Mouse (Mus musculus) heart, embryonic 16.5 days (tissue): Measurements from ENCODE around the gene C1qtnf3. TPM values are rescaled to one million over a fixed set of nuclear protein-coding genes. Genes with fewer than 3 reads are reported as not detected.

ENCODE experiments used
- ATAC-seq: fragments of 200-750 bp; cut with Nextera tagmentation; replicated peaks from 2 replicates; pipeline ENCODE4 v1.8.0; 2017; ENCODE audit warnings: moderate number of reproducible peaks; ENCODE audit not compliant: insufficient read depth, low FRiP score; ENCODE audit errors: extremely low read depth
- H3K27ac ChIP-seq: fragments of 300-500 bp; sonication (generic); 2 replicates; pipeline ENCODE4 v1.5.1; 2014; ENCODE audit warnings: mild to moderate bottlenecking, low read length, control low read depth, moderate library complexity
- H3K27me3 ChIP-seq: fragments of 300-500 bp; sonication (generic); 2 replicates; pipeline ENCODE4 v1.6.1; 2014; ENCODE audit warnings: low read length, mixed read lengths; ENCODE audit not compliant: control insufficient read depth, insufficient read depth
- H3K36me3 ChIP-seq: fragments of 300-500 bp; sonication (generic); 2 replicates; pipeline ENCODE4 v1.6.1; 2014; ENCODE audit not compliant: control insufficient read depth, insufficient read depth
- H3K4me1 ChIP-seq: fragments of 300-500 bp; sonication (generic); 2 replicates; pipeline ENCODE4 v1.6.1; 2014; ENCODE audit warnings: low read length, mixed read lengths; ENCODE audit not compliant: control insufficient read depth, insufficient read depth
- H3K4me2 ChIP-seq: fragments of 300-500 bp; sonication (generic); 2 replicates; pipeline ENCODE4 v1.6.1; 2014; ENCODE audit warnings: low read depth, mild to moderate bottlenecking, control low read depth, low read length
- H3K4me3 ChIP-seq: fragments of 300-500 bp; sonication (generic); 2 replicates; pipeline ENCODE4 v1.5.1; 2014; ENCODE audit warnings: mild to moderate bottlenecking, control low read depth, low read length
- H3K9ac ChIP-seq: fragments of 300-500 bp; sonication (generic); 2 replicates; pipeline ENCODE4 v1.6.1; 2014; ENCODE audit warnings: low read length, control low read depth
- H3K9me3 ChIP-seq: fragments of 300-500 bp; sonication (generic); replicated peaks from 2 replicates; pipeline ENCODE4 v1.6.1; 2016; ENCODE audit warnings: low read length; ENCODE audit not compliant: control insufficient read depth
- WGBS: fragments of 180-500 bp; shearing (Covaris S2); extraction: QIAGEN DNeasy Blood & Tissue Kit; methylation state at CpG from one replicate; pipeline ENCODE4 v1.1.7; 2014; 5-methylcytosine and 5-hydroxymethylcytosine counted together
- polyA plus RNA-seq: library from polyadenylated mRNA; unstranded; fragments of >200 nt; fragmentation: Nextera tagmentation; extraction: Ambion mirVana; gene quantifications from 2 replicates; pipeline ENCODE4 v1.2.1, GENCODE M21; 2015

Gene C1qtnf3
- polyA plus RNA-seq, 1 experiment from 2014 or later, result 3.2 TPM

- H3K36me3 ChIP-seq, result no peaks in the 10 kb centered on the region
- H3K4me3 ChIP-seq, result no peak overlapping the region
- H3K9ac ChIP-seq, result no peak overlapping the region
- H3K9me3 ChIP-seq, result no peaks in the 10 kb centered on the region
- H3K27me3 ChIP-seq, result peaks cover 3% of the 10 kb centered on the region; the same call in 1 of the 2 replicates
- H3K4me2 ChIP-seq, result no peak overlapping the region
- H3K27ac ChIP-seq, result no peak overlapping the region
- ATAC-seq, result no peak
- 59% methylated on average over 4 of the region's 4 CpGs for WGBS
- H3K4me1 ChIP-seq, result no peaks in the 10 kb centered on the region
Measured at GRCm38 (mm10) chr15:10923076-10923995, 28.8 kb upstream of the C1qtnf3 start.

- H3K4me1 ChIP-seq, result no peaks in the 10 kb centered on the region
- no peak overlapping the region for H3K4me2 ChIP-seq
- H3K9me3 ChIP-seq, result no peaks in the 10 kb centered on the region
- ATAC-seq, result no peak
- no peaks in the 10 kb centered on the region for H3K36me3 ChIP-seq
- H3K27me3 ChIP-seq, result no peaks in the 10 kb centered on the region
- no peak overlapping the region for H3K4me3 ChIP-seq
- no peak overlapping the region for H3K9ac ChIP-seq
- no peak overlapping the region for H3K27ac ChIP-seq
- 55% methylated on average over 8 of the region's 8 CpGs for WGBS
Measured at GRCm38 (mm10) chr15:10927325-10927724, 24.8 kb upstream of the C1qtnf3 start.

GRCm38 (mm10) chr15:10928633-10929270, 23.4 kb upstream of the C1qtnf3 start:
- ATAC-seq, result no peak
- H3K4me1 ChIP-seq, result no peaks in the 10 kb centered on the region
- no peak overlapping the region for H3K4me3 ChIP-seq
- no peaks in the 10 kb centered on the region for H3K36me3 ChIP-seq
- 89% methylated on average over 5 of the region's 5 CpGs for WGBS
- no peak overlapping the region for H3K4me2 ChIP-seq
- no peaks in the 10 kb centered on the region for H3K9me3 ChIP-seq
- H3K9ac ChIP-seq, result no peak overlapping the region
- no peak overlapping the region for H3K27ac ChIP-seq
- H3K27me3 ChIP-seq, result no peaks in the 10 kb centered on the region

- Histone ChIP-seq H3K9me3 (no peaks in the 10 kb centered on the region), H3K4me3 (no peak overlapping the region), H3K4me2 (no peak overlapping the region), H3K27me3 (no peaks in the 10 kb centered on the region), H3K27ac (no peak overlapping the region), H3K36me3 (no peaks in the 10 kb centered on the region), H3K9ac (no peak overlapping the region), H3K4me1 (no peaks in the 10 kb centered on the region)
- no peak for ATAC-seq
- WGBS, result 50% methylated on average over 1 of the region's 1 CpGs
Measured at GRCm38 (mm10) chr15:10933930-10934329, 18.2 kb upstream of the C1qtnf3 start.

- WGBS, result 68% methylated on average over 15 of the region's 15 CpGs
- no peak for ATAC-seq
Measured at GRCm38 (mm10) chr15:10940148-10941108, 11.7 kb upstream of the C1qtnf3 start.

GRCm38 (mm10) chr15:10941901-10942300, 10.2 kb upstream of the C1qtnf3 start:
- Histone ChIP-seq H3K4me1 (no peaks in the 10 kb centered on the region), H3K9ac (no peak overlapping the region), H3K4me2 (no peak overlapping the region), H3K27ac (no peak overlapping the region), H3K9me3 (no peaks in the 10 kb centered on the region), H3K36me3 (no peaks in the 10 kb centered on the region), H3K27me3 (no peaks in the 10 kb centered on the region), H3K4me3 (no peak overlapping the region)
- ATAC-seq, result no peak
- 73% methylated on average over 6 of the region's 6 CpGs for WGBS

More at GRCm38 (mm10) chr15:10940148-10941108, 11.7 kb upstream of the C1qtnf3 start:
- no peak overlapping the region for H3K4me3 ChIP-seq
- H3K27ac ChIP-seq, result no peak overlapping the region
- H3K4me2 ChIP-seq, result no peak overlapping the region
- H3K9ac ChIP-seq, result no peak overlapping the region
- H3K9me3 ChIP-seq, result no peaks in the 10 kb centered on the region
- H3K27me3 ChIP-seq, result no peaks in the 10 kb centered on the region
- no peaks in the 10 kb centered on the region for H3K36me3 ChIP-seq
- no peaks in the 10 kb centered on the region for H3K4me1 ChIP-seq

- Histone ChIP-seq H3K4me3 (no peak overlapping the region), H3K9me3 (no peaks in the 10 kb centered on the region), H3K4me1 (no peaks in the 10 kb centered on the region), H3K9ac (no peak overlapping the region), H3K4me2 (no peak overlapping the region), H3K27me3 (peaks cover 3% of the 10 kb centered on the region; the same call in 1 of the 2 replicates), H3K36me3 (no peaks in the 10 kb centered on the region), H3K27ac (no peak overlapping the region)
- WGBS, result 70% methylated on average over 1 of the region's 1 CpGs
- no peak for ATAC-seq
Measured at GRCm38 (mm10) chr15:10947852-10948251, 4.3 kb upstream of the C1qtnf3 start.

GRCm38 (mm10) chr15:10952760-10953305, 701 bp downstream of the C1qtnf3 start:
- 60% methylated on average over 4 of the region's 4 CpGs for WGBS
- Histone ChIP-seq H3K9me3 (no peaks in the 10 kb centered on the region), H3K9ac (no peak overlapping the region), H3K4me3 (no peak overlapping the region), H3K4me1 (no peaks in the 10 kb centered on the region), H3K36me3 (no peaks in the 10 kb centered on the region), H3K27me3 (peaks cover 2% of the 10 kb centered on the region; the same call in 1 of the 2 replicates), H3K27ac (no peak overlapping the region), H3K4me2 (no peak overlapping the region)
- ATAC-seq, result no peak; the same call in 1 of the 2 replicates
